Mouse (Mus musculus) layer of hippocampus, postnatal 14 days (tissue): ENCODE measurements around the gene Ikbip. TPM values are rescaled to one million over a fixed set of nuclear protein-coding genes. Genes with fewer than 3 reads are reported as not detected.
A peak's percentile ranks its signal among the peaks of the same experiment; 100 is the strongest.

ENCODE experiments used
- DNase-seq, 2 experiments: peaks; one replicate each; pipeline ENCODE4 v3.0.0; 2021 to 2022; ENCODE audit warnings: low spot score in 2 of 2, mixed read lengths in 1 of 2
- total RNA-seq, 2 experiments: library from RNA; stranded (reverse); gene quantifications; 2 replicates each; pipeline ENCODE4 v1.2.3; 2021

Gene Ikbip
- total RNA-seq, 2 experiments from 2014 or later: 14.7 to 14.9 TPM

GRCm38 (mm10) chr10:91109841-91110240 lies 27.1 kb downstream of the Ikbip start:
- DNase-seq: no peak

- no peak for DNase-seq
Observed at GRCm38 (mm10) chr10:91116958-91117357, 34.2 kb downstream of the Ikbip start.

GRCm38 (mm10) chr10:91122646-91123045 lies 39.9 kb downstream of the Ikbip start:
- DNase-seq: no peak

- DNase-seq: peak in 1 of 2 experiments; percentile 17
Observed at GRCm38 (mm10) chr10:91123281-91123827, 40.6 kb downstream of the Ikbip start.

GRCm38 (mm10) chr10:91123828-91124822 lies 41.4 kb downstream of the Ikbip start, which contains the start of gene Slc25a3:
Slc25a3 (minus strand) TSS chr10:91124059.
- DNase-seq: peak; percentile 95 to 99

- DNase-seq: no peak
Observed at GRCm38 (mm10) chr10:91126618-91127355, 44.0 kb downstream of the Ikbip start.

- DNase-seq: no peak
Observed at GRCm38 (mm10) chr10:91127395-91127794, 44.7 kb downstream of the Ikbip start.

- DNase-seq: no peak
Observed at GRCm38 (mm10) chr10:91128551-91129160, 45.9 kb downstream of the Ikbip start.

- no peak for DNase-seq
Observed at GRCm38 (mm10) chr10:91130792-91131191, 48.1 kb downstream of the Ikbip start.

GRCm38 (mm10) chr10:91131565-91131964 lies 48.8 kb downstream of the Ikbip start:
- no peak for DNase-seq

- no peak for DNase-seq
Observed at GRCm38 (mm10) chr10:91135302-91135972, 52.7 kb downstream of the Ikbip start.

- no peak for DNase-seq
Observed at GRCm38 (mm10) chr10:91137400-91137799, 54.7 kb downstream of the Ikbip start.

- no peak for DNase-seq
Observed at GRCm38 (mm10) chr10:91138317-91138716, 55.6 kb downstream of the Ikbip start.

- no peak for DNase-seq
Observed at GRCm38 (mm10) chr10:91139148-91139766, 56.5 kb downstream of the Ikbip start.

GRCm38 (mm10) chr10:91141564-91141963 lies 58.8 kb downstream of the Ikbip start:
- DNase-seq: peak in 1 of 2 experiments; percentile 67

GRCm38 (mm10) chr10:91142654-91143191 lies 60.0 kb downstream of the Ikbip start:
- no peak for DNase-seq

GRCm38 (mm10) chr10:91143313-91144230 lies 60.8 kb downstream of the Ikbip start:
- DNase-seq: no peak

- no peak for DNase-seq
Observed at GRCm38 (mm10) chr10:91145413-91145812, 62.7 kb downstream of the Ikbip start.
